Mouse (Mus musculus) liver, postnatal 0 days (tissue): ENCODE results near the gene Lcn5. TPM values are rescaled to one million over a fixed set of nuclear protein-coding genes. Genes with fewer than 3 reads are reported as not detected.
"Not testable (repeated sequence)": the region's sequence is repeated elsewhere in the genome, so short reads cannot be mapped to it uniquely, and the experiment has no call there.

Experiments used
- ATAC-seq: fragments of 200-750 bp; cut with Nextera tagmentation; 2 replicates; pipeline ENCODE4 v1.8.0; 2017; ENCODE audit warnings: mild to moderate bottlenecking, moderate library complexity
- DNase-seq: peaks from one replicate; pipeline ENCODE4 v3.0.0-alpha.2; 2016
- H3K27ac ChIP-seq: fragments of 300-500 bp; sonication (generic); 2 replicates; pipeline ENCODE4 v1.5.1; 2014; ENCODE audit warnings: antibody characterized with exemption, moderate library complexity, mild to moderate bottlenecking, low read depth
- H3K27me3 ChIP-seq: fragments of 300-500 bp; sonication (generic); 2 replicates; pipeline ENCODE4 v1.6.1; 2014; ENCODE audit warnings: low read length, control low read depth, mixed read lengths; ENCODE audit not compliant: insufficient read depth
- H3K36me3 ChIP-seq: fragments of 300-500 bp; sonication (generic); replicated peaks from 2 replicates; pipeline ENCODE4 v1.6.1; 2014; ENCODE audit warnings: mild to moderate bottlenecking, control low read depth, low read length, moderate library complexity, mixed read lengths; ENCODE audit not compliant: insufficient read depth
- H3K4me1 ChIP-seq: fragments of 300-500 bp; sonication (generic); 2 replicates; pipeline ENCODE4 v1.6.1; 2014; ENCODE audit warnings: antibody characterized with exemption, mild to moderate bottlenecking, control low read depth; ENCODE audit not compliant: insufficient read depth
- H3K4me2 ChIP-seq: fragments of 300-500 bp; sonication (generic); 2 replicates; pipeline ENCODE4 v1.6.1; 2014; ENCODE audit warnings: low read depth, mild to moderate bottlenecking, low read length, moderate library complexity, mixed read lengths
- H3K4me3 ChIP-seq: fragments of 300-500 bp; sonication (generic); 2 replicates; pipeline ENCODE4 v1.5.1; 2014; ENCODE audit warnings: low read depth, low read length
- H3K9ac ChIP-seq: fragments of 300-500 bp; sonication (generic); replicated peaks from 2 replicates; pipeline ENCODE4 v1.6.1; 2014; ENCODE audit warnings: mild to moderate bottlenecking, moderate library complexity
- H3K9me3 ChIP-seq: fragments of 300-500 bp; sonication (generic); 2 replicates; pipeline ENCODE4 v1.6.1; 2016; ENCODE audit warnings: mild to moderate bottlenecking, control low read depth, low read length, mixed read lengths
- CTCF ChIP-seq: sonication (generic); IDR thresholded peaks from 2 replicates; pipeline ENCODE4 v1.5.1; 2016; ENCODE audit warnings: antibody characterized with exemption, low read depth
- EP300 ChIP-seq: IDR thresholded peaks from 2 replicates; pipeline ENCODE4 v1.6.1; 2016; ENCODE audit warnings: antibody characterized with exemption, low read depth, mild to moderate bottlenecking
- WGBS: fragments of 180-500 bp; shearing (Covaris S2); extraction: QIAGEN DNeasy Blood & Tissue Kit; methylation state at CpG from one replicate; pipeline ENCODE4 v1.1.7; 2014; ENCODE audit not compliant: insufficient replicate concordance; 5-methylcytosine and 5-hydroxymethylcytosine counted together
- polyA plus RNA-seq: library from polyadenylated mRNA; unstranded; fragments of >200 nt; fragmentation: Nextera tagmentation; extraction: Ambion mirVana; gene quantifications from 2 replicates; pipeline ENCODE4 v1.2.1, GENCODE M21; 2015

Gene Lcn5
- polyA plus RNA-seq, 1 experiment from 2014 or later = not detected

- no peak overlapping the region for H3K27ac ChIP-seq
- H3K36me3 ChIP-seq = no peaks in the 10 kb centered on the region
- H3K4me2 ChIP-seq = no peak overlapping the region
- H3K4me3 ChIP-seq = no peak overlapping the region
- H3K9ac ChIP-seq = no peak overlapping the region
- H3K27me3 ChIP-seq = no peaks in the 10 kb centered on the region
- ATAC-seq = no peak
- WGBS = 70% methylated on average over 4 of the region's 4 CpGs
- DNase-seq = no peak
- H3K4me1 ChIP-seq = peaks cover 8% of the 10 kb centered on the region
- no peak for TF ChIP-seq EP300
- TF ChIP-seq CTCF = no peak
- no peaks in the 10 kb centered on the region for H3K9me3 ChIP-seq
Measured at GRCm38 (mm10) chr2:25703706-25704105, 46.0 kb downstream of the Lcn5 start.

GRCm38 (mm10) chr2:25706643-25707481 is 49.1 kb downstream of the Lcn5 start, which contains the start of gene Bmyc:
Gene Bmyc, plus strand, starts transcription at chr2:25706739.
- Histone ChIP-seq H3K4me1 (peaks cover 8% of the 10 kb centered on the region), H3K27me3 (no peaks in the 10 kb centered on the region), H3K4me2 (peak within 1 kb of the TSS; percentile 86), H3K27ac (no peak within 1 kb of the TSS), H3K36me3 (no peaks in the 10 kb centered on the region), H3K4me3 (peak within 1 kb of the TSS; percentile 60), H3K9ac (peak within 1 kb of the TSS; percentile 55), H3K9me3 (no peaks in the 10 kb centered on the region)
- WGBS = under 1% methylated on average over 75 of the region's 78 CpGs
- no peak for TF ChIP-seq EP300
- peak; percentile 61 for TF ChIP-seq CTCF
- peak; percentile 72 for ATAC-seq
- DNase-seq = peak; percentile 58

GRCm38 (mm10) chr2:25708121-25708520 is 50.4 kb downstream of the Lcn5 start:
- ATAC-seq (no peak), DNase-seq (peak; percentile 17)
- no peaks in the 10 kb centered on the region for H3K36me3 ChIP-seq
- H3K9me3 ChIP-seq = no peaks in the 10 kb centered on the region
- no peak overlapping the region for H3K9ac ChIP-seq
- H3K4me2 ChIP-seq = 0 out of 2 replicates have a peak overlapping the region, but pooled peaks have one; percentile 34
- 61% methylated on average over 2 of the region's 2 CpGs for WGBS
- peaks cover 8% of the 10 kb centered on the region for H3K4me1 ChIP-seq
- TF ChIP-seq CTCF (peak; percentile 17; the same call in 1 of the 2 replicates), EP300 (no peak)
- no peak overlapping the region for H3K4me3 ChIP-seq
- H3K27me3 ChIP-seq = no peaks in the 10 kb centered on the region
- no peak overlapping the region for H3K27ac ChIP-seq

GRCm38 (mm10) chr2:25709056-25709455 is 51.3 kb downstream of the Lcn5 start:
- not testable (repeated sequence) for H3K27ac ChIP-seq, H3K4me1 ChIP-seq, H3K36me3 ChIP-seq, H3K4me3 ChIP-seq, ATAC-seq, H3K9me3 ChIP-seq, H3K27me3 ChIP-seq, H3K4me2 ChIP-seq, H3K9ac ChIP-seq, DNase-seq
- 84% methylated on average over 1 of the region's 1 CpGs for WGBS

GRCm38 (mm10) chr2:25709791-25710190 is 52.0 kb downstream of the Lcn5 start:
- not testable (repeated sequence) for ATAC-seq, H3K9me3 ChIP-seq, H3K36me3 ChIP-seq, H3K4me3 ChIP-seq, H3K4me2 ChIP-seq, H3K9ac ChIP-seq, H3K27ac ChIP-seq, H3K27me3 ChIP-seq, H3K4me1 ChIP-seq, DNase-seq
- 74% methylated on average over 2 of the region's 2 CpGs for WGBS

Other genes starting within 250 kb of the Lcn5 start
- gene Fut7, start 234.7 kb upstream of the Lcn5 start, polyA plus RNA-seq = 0.78 and 0.97 TPM in 2 replicates
- gene Abca2, start 229.2 kb upstream of the Lcn5 start, polyA plus RNA-seq = 0.71 and 0.87 TPM in 2 replicates
- 0.77 and 1.4 TPM in 2 replicates for gene Clic3, start 201.1 kb upstream of the Lcn5 start, polyA plus RNA-seq
- gene Paxx, start 196.9 kb upstream of the Lcn5 start, polyA plus RNA-seq = 14.7 and 17.1 TPM in 2 replicates
- 0.83 and 1.0 TPM in 2 replicates for gene Ptgds, start 187.9 kb upstream of the Lcn5 start, polyA plus RNA-seq
- gene Lcn12, start 164.0 kb upstream of the Lcn5 start, polyA plus RNA-seq = not detected in 2 replicates
- gene Fbxw5, start 157.2 kb upstream of the Lcn5 start, polyA plus RNA-seq = 26.7 and 26.9 TPM in 2 replicates
- 106 and 107 TPM in 2 replicates for gene C8g, start 156.2 kb upstream of the Lcn5 start, polyA plus RNA-seq
- 10.6 and 10.7 TPM in 2 replicates for gene Traf2, start 111.0 kb upstream of the Lcn5 start, polyA plus RNA-seq
- 263 and 268 TPM in 2 replicates for gene Edf1, start 100.1 kb upstream of the Lcn5 start, polyA plus RNA-seq
- gene Mamdc4, start 83.1 kb upstream of the Lcn5 start, polyA plus RNA-seq = 0.07 and 0.09 TPM in 2 replicates
- 44.7 and 46.1 TPM in 2 replicates for gene Phpt1, start 82.7 kb upstream of the Lcn5 start, polyA plus RNA-seq
- gene Ajm1, start 76.2 kb upstream of the Lcn5 start, polyA plus RNA-seq = 0.02 TPM in 1 of 2 replicates, not detected in the other
- 11.0 and 13.5 TPM in 2 replicates for gene Rabl6, start 49.4 kb upstream of the Lcn5 start, polyA plus RNA-seq
- gene Ccdc183, start 40.3 kb upstream of the Lcn5 start, polyA plus RNA-seq = 0.19 and 0.28 TPM in 2 replicates
- gene Tmem141, start 35.9 kb upstream of the Lcn5 start, polyA plus RNA-seq = 43.3 and 55.1 TPM in 2 replicates
- 95.4 and 100 TPM in 2 replicates for gene Fcna, start 29.9 kb upstream of the Lcn5 start, polyA plus RNA-seq
- 0.18 TPM in 1 of 2 replicates, not detected in the other for gene Lcn8, start 4.8 kb upstream of the Lcn5 start, polyA plus RNA-seq
- gene Lcn6, start 18.8 kb downstream of the Lcn5 start, polyA plus RNA-seq = not detected in 2 replicates
- gene Lcn10, start 24.8 kb downstream of the Lcn5 start, polyA plus RNA-seq = not detected in 2 replicates
- not detected in 2 replicates for gene Obp2a, start 42.1 kb downstream of the Lcn5 start, polyA plus RNA-seq
- 9.4 and 10.1 TPM in 2 replicates for gene Bmyc, start 48.8 kb downstream of the Lcn5 start, polyA plus RNA-seq
- gene Obp2b, start 79.1 kb downstream of the Lcn5 start, polyA plus RNA-seq = not detected in 2 replicates
- gene Lcn3, start 107.6 kb downstream of the Lcn5 start, polyA plus RNA-seq = not detected in 2 replicates
- gene Lcn11, start 119.1 kb downstream of the Lcn5 start, polyA plus RNA-seq = not detected in 2 replicates
- gene Gm13539, start 124.3 kb downstream of the Lcn5 start, polyA plus RNA-seq = not detected in 2 replicates
- not detected in 2 replicates for gene Glt6d1, start 157.9 kb downstream of the Lcn5 start, polyA plus RNA-seq
- gene Lcn9, start 165.2 kb downstream of the Lcn5 start, polyA plus RNA-seq = not detected in 2 replicates
- not detected in 2 replicates for gene Sohlh1, start 189.3 kb downstream of the Lcn5 start, polyA plus RNA-seq
- 0.11 TPM in 1 of 2 replicates, not detected in the other for gene Kcnt1, start 205.8 kb downstream of the Lcn5 start, polyA plus RNA-seq